Mouse (Mus musculus) macrophage (primary cell): ENCODE results near the gene Btnl4. TPM values are rescaled to one million over a fixed set of nuclear protein-coding genes. Genes with fewer than 3 reads are reported as not detected.
"Not testable (repeated sequence)": the region's sequence is repeated elsewhere in the genome, so short reads cannot be mapped to it uniquely, and the experiment has no call there.

Experiments
- H3K27ac ChIP-seq: fragments of 350-480 bp; formaldehyde crosslinking; 2 replicates; pipeline ENCODE4 v1.9.0; 2021
- H3K36me3 ChIP-seq: fragments of 350-480 bp; formaldehyde crosslinking; 2 replicates; pipeline ENCODE4 v1.9.0; 2021; ENCODE audit errors: inconsistent target
- H3K4me3 ChIP-seq: fragments of 350-480 bp; formaldehyde crosslinking; 2 replicates; pipeline ENCODE4 v1.9.0; 2021; ENCODE audit errors: inconsistent target
- H3K79me2 ChIP-seq: fragments of 350-480 bp; formaldehyde crosslinking; 2 replicates; pipeline ENCODE4 v1.9.0; 2021; ENCODE audit errors: inconsistent target
- WGBS: methylation state at CpG from one replicate; pipeline ENCODE4 v1.1.7; 2026; ENCODE audit warnings: inconsistent platforms; ENCODE audit not compliant: missing documents; 5-methylcytosine and 5-hydroxymethylcytosine counted together
- polyA plus RNA-seq: library from polyadenylated mRNA; stranded (reverse); fragments of 250-400 nt; gene quantifications from 3 replicates; pipeline ENCODE4 v1.2.4, GENCODE M21; 2018; ENCODE audit warnings: inconsistent platforms
- total RNA-seq, 78 experiments: library from RNA; depleted of rRNA; stranded (reverse); fragments of 250-400 nt; gene quantifications; 1 replicate in 9 of 78; 2 replicates in 24 of 78; 3 replicates in 43 of 78; 4 replicates in 2 of 78; pipeline ENCODE4 v1.2.4; 2018; ENCODE audit warnings: inconsistent platforms in 56 of 78

Gene Btnl4
- not detected for total RNA-seq (2018; cell fraction: chromatin; rRNA removed)
- under 1 TPM in 1 of 26 experiments, not detected in 25; 0.09 TPM for total RNA-seq (2018; cell fraction: cytosol; rRNA removed)
- under 1 TPM in 1 of 26 experiments, not detected in 25; 0.60 TPM for total RNA-seq (2018; cell fraction: nucleus; rRNA removed)
- 0.16 TPM in 1 of 3 replicates, not detected in the others for polyA plus RNA-seq

- not testable (repeated sequence) for H3K4me3 ChIP-seq, H3K79me2 ChIP-seq, H3K36me3 ChIP-seq, H3K27ac ChIP-seq
- 38% methylated on average over 2 of the region's 5 CpGs for WGBS
Measured at GRCm38 (mm10) chr17:34477238-34478013, at the start of gene Btnl4. TSS of gene Btnl4 (minus strand) at chr17:34477318.

DNA sequence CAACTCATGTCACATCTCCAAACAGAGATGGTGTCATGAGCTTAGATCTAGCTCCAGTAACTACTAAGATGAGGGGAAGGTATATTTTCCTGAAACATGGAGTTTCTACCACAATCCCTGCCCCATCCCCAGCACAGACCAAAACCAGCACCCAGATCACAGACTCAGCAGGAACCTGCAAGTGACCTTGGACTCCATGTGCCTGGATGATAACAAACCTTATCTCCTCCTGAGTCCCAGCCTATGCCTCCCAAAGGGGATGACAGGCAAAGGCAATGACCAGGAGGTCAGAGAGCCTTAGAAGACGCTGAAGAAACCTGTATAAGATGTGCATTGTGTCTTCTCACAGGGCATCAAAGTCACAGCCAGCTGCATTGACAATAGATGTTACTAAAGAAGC, 41.9 kb upstream of the Btnl4 start:
- Histone ChIP-seq H3K36me3 (no peaks in the 10 kb centered on the region), H3K4me3 (no peak overlapping the region), H3K27ac (no peak overlapping the region), H3K79me2 (no peaks in the 10 kb centered on the region)
- WGBS, result 82% methylated on average over 1 of the region's 1 CpGs

GRCm38 (mm10) chr17:34518571-34518970, 41.5 kb upstream of the Btnl4 start:
- not testable (repeated sequence) for H3K4me3 ChIP-seq, H3K36me3 ChIP-seq, H3K27ac ChIP-seq, H3K79me2 ChIP-seq
- 58% methylated on average over 3 of the region's 3 CpGs for WGBS

GRCm38 (mm10) chr17:34517795-34518194, 40.7 kb upstream of the Btnl4 start:
- no peaks in the 10 kb centered on the region for H3K36me3 ChIP-seq
- 93% methylated on average over 4 of the region's 4 CpGs for WGBS
- no peak overlapping the region for H3K4me3 ChIP-seq
- no peaks in the 10 kb centered on the region for H3K79me2 ChIP-seq
- H3K27ac ChIP-seq, result no peak overlapping the region

GRCm38 (mm10) chr17:34517252-34517651, 40.1 kb upstream of the Btnl4 start, which contains the start of gene Btnl6:
TSS of gene Btnl6 (minus strand) at chr17:34517352.
- H3K4me3 ChIP-seq, result no peak within 1 kb of the TSS
- WGBS, result 97% methylated on average over 4 of the region's 4 CpGs
- H3K27ac ChIP-seq, result no peak within 1 kb of the TSS
- no peaks in the 10 kb centered on the region for H3K79me2 ChIP-seq
- no peaks in the 10 kb centered on the region for H3K36me3 ChIP-seq

- no peak overlapping the region for H3K27ac ChIP-seq
- H3K4me3 ChIP-seq, result no peak overlapping the region
- H3K79me2 ChIP-seq, result no peaks in the 10 kb centered on the region
- H3K36me3 ChIP-seq, result no peaks in the 10 kb centered on the region
- 88% methylated on average over 2 of the region's 2 CpGs for whole genome bisulfite sequencing
Measured at GRCm38 (mm10) chr17:34516514-34516913, 39.4 kb upstream of the Btnl4 start.

- H3K27ac ChIP-seq, H3K79me2 ChIP-seq, H3K4me3 ChIP-seq, H3K36me3 ChIP-seq: not testable (repeated sequence)
- WGBS, result 77% methylated on average over 1 of the region's 1 CpGs
Measured at GRCm38 (mm10) chr17:34511723-34512122, 34.6 kb upstream of the Btnl4 start.

GRCm38 (mm10) chr17:34507591-34507990, 30.5 kb upstream of the Btnl4 start:
- Histone ChIP-seq H3K27ac (no peak overlapping the region), H3K36me3 (no peaks in the 10 kb centered on the region), H3K4me3 (no peak overlapping the region), H3K79me2 (no peaks in the 10 kb centered on the region)

DNA sequence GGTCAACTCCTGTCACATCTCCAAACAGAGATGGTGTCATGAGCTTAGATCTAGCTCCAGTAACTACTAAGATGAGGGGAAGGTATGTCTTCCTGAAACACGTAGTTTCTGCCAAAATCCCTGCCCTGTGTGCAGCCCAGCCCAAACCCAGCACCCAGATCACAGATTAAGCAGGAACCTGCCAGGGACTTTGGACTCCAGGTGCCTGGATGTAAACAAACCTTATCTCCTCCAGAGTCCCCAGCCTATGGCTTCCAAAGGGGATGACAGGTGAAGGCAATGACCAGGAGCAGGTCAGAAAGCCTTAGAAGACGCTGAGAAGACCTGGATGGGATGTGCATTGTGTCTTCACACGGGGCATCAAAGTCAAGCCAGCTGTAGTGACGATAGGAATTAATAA, 20.6 kb upstream of the Btnl4 start:
- not testable (repeated sequence) for H3K4me3 ChIP-seq, H3K27ac ChIP-seq, H3K36me3 ChIP-seq, H3K79me2 ChIP-seq
- no CpG with 5 or more reads among the region's 4 CpGs for WGBS

DNA sequence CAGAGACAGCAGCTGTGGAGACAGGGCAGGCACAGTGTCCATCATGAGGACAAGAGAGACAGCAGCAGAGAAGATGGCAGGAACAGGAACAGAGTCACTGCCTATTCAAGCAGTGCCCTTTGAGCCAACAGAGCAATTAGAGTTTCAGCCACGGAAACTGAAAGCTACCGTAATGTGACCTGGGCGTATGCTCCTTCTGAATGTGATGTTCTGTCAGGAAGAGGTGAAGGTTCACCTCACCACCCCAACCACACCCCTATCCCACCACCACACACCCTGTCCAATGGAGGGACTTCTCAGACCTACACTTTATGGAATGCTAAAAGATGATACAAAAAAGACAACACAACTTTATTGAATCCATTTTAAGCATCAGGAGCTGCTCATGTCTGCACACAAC, 20.2 kb upstream of the Btnl4 start:
- not testable (repeated sequence) for H3K79me2 ChIP-seq, H3K4me3 ChIP-seq, H3K36me3 ChIP-seq, H3K27ac ChIP-seq
- whole genome bisulfite sequencing, result 73% methylated on average over 3 of the region's 3 CpGs

DNA sequence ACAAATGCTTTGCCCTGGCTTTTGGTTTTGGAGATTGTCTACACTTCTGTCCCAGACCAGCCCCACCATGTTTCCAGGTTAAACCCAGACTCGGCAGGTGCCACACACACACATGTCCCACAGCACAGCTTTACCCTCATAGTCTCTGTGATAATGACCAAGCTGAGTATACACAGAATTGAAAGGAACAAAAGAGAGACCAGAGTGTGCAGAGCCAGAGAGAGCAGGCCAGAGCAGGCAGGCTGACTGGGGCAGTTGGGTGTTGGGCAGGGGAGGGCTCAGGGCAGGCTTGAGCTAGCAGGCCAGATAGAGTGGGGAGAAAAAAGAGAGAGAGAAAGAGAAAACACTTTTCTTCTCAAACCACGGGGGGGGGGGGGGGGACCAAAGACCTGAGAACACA, 19.4 kb upstream of the Btnl4 start:
- H3K79me2 ChIP-seq, result no peaks in the 10 kb centered on the region
- H3K36me3 ChIP-seq, result no peaks in the 10 kb centered on the region
- 100% methylated on average over 1 of the region's 2 CpGs for WGBS
- H3K4me3 ChIP-seq, result no peak overlapping the region
- H3K27ac ChIP-seq, result no peak overlapping the region

DNA sequence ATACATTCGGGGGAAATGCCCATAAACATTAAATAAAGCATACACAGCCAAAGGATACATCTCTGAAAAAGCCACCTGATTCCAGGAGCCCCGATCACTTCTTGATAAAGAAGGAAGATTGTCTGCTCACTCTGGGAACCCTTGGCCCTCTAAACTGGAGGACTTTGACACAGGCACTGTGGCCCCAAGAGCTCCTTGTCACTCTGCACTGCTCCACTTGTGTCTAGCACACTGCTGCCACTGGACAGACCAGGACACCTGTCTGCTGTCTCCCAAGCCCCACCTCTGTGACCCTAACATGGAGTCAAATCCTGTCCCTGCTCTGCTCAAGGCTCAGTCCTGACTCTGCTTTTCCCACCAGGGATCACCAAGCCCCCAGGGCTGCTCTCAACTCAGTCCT, 18.0 kb upstream of the Btnl4 start:
- WGBS, result 87% methylated on average over 2 of the region's 2 CpGs
- not testable (repeated sequence) for H3K4me3 ChIP-seq, H3K79me2 ChIP-seq, H3K36me3 ChIP-seq, H3K27ac ChIP-seq

GRCm38 (mm10) chr17:34492796-34493195, 15.7 kb upstream of the Btnl4 start:
- H3K4me3 ChIP-seq, result no peak overlapping the region
- no peak overlapping the region for H3K27ac ChIP-seq
- H3K36me3 ChIP-seq, result no peaks in the 10 kb centered on the region
- H3K79me2 ChIP-seq, result no peaks in the 10 kb centered on the region

DNA sequence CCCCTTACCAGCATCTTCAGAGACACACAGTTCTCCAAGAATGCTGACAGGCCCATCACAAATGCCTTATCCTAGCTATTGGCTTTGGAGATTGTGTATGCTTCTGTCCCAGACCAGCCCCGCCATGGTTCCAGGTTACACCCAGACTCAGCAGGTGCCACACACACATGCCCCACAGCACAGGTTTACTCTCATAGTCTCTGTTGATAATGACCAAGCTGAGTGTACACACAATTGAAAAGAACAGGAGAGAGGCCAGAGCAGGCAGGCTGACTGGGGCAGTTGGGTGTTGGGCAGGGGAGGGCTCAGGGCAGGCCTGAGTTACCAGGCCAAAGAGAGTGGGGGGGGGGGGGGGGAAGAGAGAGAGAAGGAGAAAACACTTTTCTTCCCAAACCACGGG, 691 bp downstream of the Btnl4 start:
- WGBS, result 100% methylated on average over 1 of the region's 2 CpGs

DNA sequence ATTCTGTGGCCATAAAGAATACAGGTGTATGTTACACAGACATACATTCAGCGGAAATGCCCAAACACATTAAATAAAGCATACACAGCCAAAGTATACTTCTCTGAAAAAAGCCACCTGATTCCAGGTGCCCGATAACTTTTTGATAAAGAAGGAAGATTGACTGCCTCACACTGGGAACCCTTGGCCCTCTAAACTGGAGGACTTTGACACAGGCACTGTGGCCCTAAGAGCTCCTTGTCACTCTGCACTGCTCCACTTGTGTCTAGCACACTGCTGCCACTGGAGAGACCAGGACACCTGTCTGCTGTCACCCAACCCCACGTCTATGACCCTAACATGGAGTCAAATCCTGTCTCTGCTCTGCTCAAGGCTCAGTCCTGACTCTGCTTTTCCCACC, 2.1 kb downstream of the Btnl4 start:
- 92% methylated on average over 3 of the region's 3 CpGs for WGBS
- Histone ChIP-seq H3K4me3 (no peak overlapping the region), H3K79me2 (no peaks in the 10 kb centered on the region), H3K27ac (no peak overlapping the region), H3K36me3 (no peaks in the 10 kb centered on the region)

More for the DNA sequence above, 691 bp downstream of the Btnl4 start:
- H3K79me2 ChIP-seq, result no peaks in the 10 kb centered on the region
- H3K4me3 ChIP-seq, result no peak overlapping the region
- no peak overlapping the region for H3K27ac ChIP-seq
- H3K36me3 ChIP-seq, result no peaks in the 10 kb centered on the region

- H3K27ac ChIP-seq, result no peak overlapping the region
- no peaks in the 10 kb centered on the region for H3K36me3 ChIP-seq
- no peaks in the 10 kb centered on the region for H3K79me2 ChIP-seq
- 19% methylated on average over 2 of the region's 2 CpGs for WGBS
- no peak overlapping the region for H3K4me3 ChIP-seq
Measured at GRCm38 (mm10) chr17:34470491-34470890, 6.6 kb downstream of the Btnl4 start.
